Mouse (Mus musculus) midbrain, postnatal 0 days (tissue): ENCODE measurements around the gene Asic1. TPM values are rescaled to one million over a fixed set of nuclear protein-coding genes. Genes with fewer than 3 reads are reported as not detected.

Experiments used
- ATAC-seq: fragments of 200-750 bp; cut with Nextera tagmentation; 2 replicates; pipeline ENCODE4 v1.8.0; 2017; ENCODE audit warnings: moderate number of reproducible peaks, mild to moderate bottlenecking, moderate TSS enrichment, moderate library complexity; ENCODE audit not compliant: low FRiP score
- DNase-seq: peaks from one replicate; pipeline ENCODE4 v3.0.0-alpha.2; 2015; ENCODE audit warnings: low spot score
- H3K27ac ChIP-seq: fragments of 300-500 bp; sonication (generic); 2 replicates; pipeline ENCODE4 v1.5.1; 2014; ENCODE audit warnings: low read depth, mild to moderate bottlenecking, low read length, mixed read lengths
- H3K27me3 ChIP-seq: fragments of 300-500 bp; sonication (generic); 2 replicates; pipeline ENCODE4 v1.6.1; 2014; ENCODE audit warnings: low read length, control low read depth, mixed read lengths; ENCODE audit not compliant: insufficient read depth
- H3K36me3 ChIP-seq: fragments of 300-500 bp; sonication (generic); 2 replicates; pipeline ENCODE4 v1.6.1; 2014; ENCODE audit warnings: low read length, control low read depth, mixed read lengths; ENCODE audit not compliant: insufficient read depth
- H3K4me1 ChIP-seq: fragments of 300-500 bp; sonication (generic); 2 replicates; pipeline ENCODE4 v1.6.1; 2014; ENCODE audit warnings: mild to moderate bottlenecking, control low read depth, antibody characterized with exemption, low read length, mixed read lengths; ENCODE audit not compliant: insufficient read depth
- H3K4me2 ChIP-seq: fragments of 300-500 bp; sonication (generic); 2 replicates; pipeline ENCODE4 v1.6.1; 2014; ENCODE audit warnings: low read depth, mild to moderate bottlenecking, low read length, mixed read lengths; ENCODE audit not compliant: poor library complexity, severe bottlenecking
- H3K4me3 ChIP-seq: fragments of 300-500 bp; sonication (generic); 2 replicates; pipeline ENCODE4 v1.5.1; 2014; ENCODE audit warnings: low read depth, mild to moderate bottlenecking, low read length, moderate library complexity
- H3K9ac ChIP-seq: fragments of 300-500 bp; sonication (generic); replicated peaks from 2 replicates; pipeline ENCODE4 v1.6.1; 2014; ENCODE audit warnings: mild to moderate bottlenecking, low read length, moderate library complexity, mixed read lengths; ENCODE audit not compliant: poor library complexity, severe bottlenecking
- H3K9me3 ChIP-seq: fragments of 300-500 bp; sonication (generic); 2 replicates; pipeline ENCODE4 v1.6.1; 2016; ENCODE audit warnings: low read length, control low read depth
- CTCF ChIP-seq: IDR thresholded peaks from 2 replicates; pipeline ENCODE4 v1.5.1; 2016; ENCODE audit warnings: antibody characterized with exemption, mild to moderate bottlenecking
- WGBS: fragments of 180-500 bp; shearing (Covaris S2); extraction: QIAGEN DNeasy Blood & Tissue Kit; methylation state at CpG from one replicate; pipeline ENCODE4 v1.1.7; 2014; 5-methylcytosine and 5-hydroxymethylcytosine counted together
- polyA plus RNA-seq: library from polyadenylated mRNA; unstranded; fragments of >200 nt; fragmentation: Nextera tagmentation; extraction: Ambion mirVana; gene quantifications from 2 replicates; pipeline ENCODE4 v1.2.1, GENCODE M21; 2015
- total RNA-seq: library from RNA; depleted of rRNA; stranded (reverse); fragments of >200 nt; gene quantifications from 2 replicates; pipeline ENCODE4 v1.2.3, GENCODE M21; 2014; rRNA removed

Asic1 gene
- total and polyA plus RNA-seq, 2 experiments from 2014 or later: 42.1 to 150 TPM

GRCm38 (mm10) chr15:99735631-99736030 lies 65.5 kb downstream of the Asic1 start:
- Histone ChIP-seq H3K36me3 (peaks cover 44% of the 10 kb centered on the region), H3K9ac (no peak overlapping the region), H3K4me1 (no peaks in the 10 kb centered on the region), H3K9me3 (no peaks in the 10 kb centered on the region), H3K4me3 (no peak overlapping the region), H3K27ac (no peak overlapping the region), H3K4me2 (no peak overlapping the region), H3K27me3 (no peaks in the 10 kb centered on the region)
- 93% methylated on average over 2 of the region's 2 CpGs for WGBS
- DNase-seq (no peak), ATAC-seq (no peak)
- no peak for TF ChIP-seq CTCF

- Histone ChIP-seq H3K36me3 (peaks cover 44% of the 10 kb centered on the region), H3K9me3 (no peaks in the 10 kb centered on the region), H3K27ac (no peak overlapping the region), H3K27me3 (no peaks in the 10 kb centered on the region), H3K4me3 (no peak overlapping the region), H3K9ac (no peak overlapping the region), H3K4me1 (no peaks in the 10 kb centered on the region), H3K4me2 (no peak overlapping the region)
- TF ChIP-seq CTCF: no peak
- ATAC-seq (no peak), DNase-seq (no peak)
- WGBS: 92% methylated on average over 11 of the region's 11 CpGs
Measured at GRCm38 (mm10) chr15:99736675-99737074, 66.5 kb downstream of the Asic1 start.

GRCm38 (mm10) chr15:99740229-99740628 lies 70.1 kb downstream of the Asic1 start:
- H3K27ac ChIP-seq: no peak overlapping the region
- H3K9ac ChIP-seq: no peak overlapping the region
- no peaks in the 10 kb centered on the region for H3K27me3 ChIP-seq
- no peak for TF ChIP-seq CTCF
- H3K4me2 ChIP-seq: no peak overlapping the region
- WGBS: 94% methylated on average over 4 of the region's 4 CpGs
- no peaks in the 10 kb centered on the region for H3K9me3 ChIP-seq
- H3K4me3 ChIP-seq: no peak overlapping the region
- ATAC-seq (no peak), DNase-seq (no peak)
- peaks cover 53% of the 10 kb centered on the region for H3K36me3 ChIP-seq
- H3K4me1 ChIP-seq: no peaks in the 10 kb centered on the region

Other genes with a start within 250 kb of the Asic1 start
- 20.2 and 24.1 TPM in 2 replicates for gene Nckap5l, start 212.6 kb upstream of the Asic1 start, total RNA-seq
- gene Nckap5l, start 212.6 kb upstream of the Asic1 start, polyA plus RNA-seq: 11.4 and 12.2 TPM in 2 replicates
- gene Bcdin3d, start 195.6 kb upstream of the Asic1 start, total RNA-seq: 11.7 and 12.4 TPM in 2 replicates
- gene Bcdin3d, start 195.6 kb upstream of the Asic1 start, polyA plus RNA-seq: 12.6 and 14.6 TPM in 2 replicates
- gene Faim2, start 142.2 kb upstream of the Asic1 start, total RNA-seq: 42.0 and 42.1 TPM in 2 replicates
- 72.0 and 82.5 TPM in 2 replicates for gene Faim2, start 142.2 kb upstream of the Asic1 start, polyA plus RNA-seq
- not detected in 2 replicates for gene Aqp2, start 91.3 kb upstream of the Asic1 start, total RNA-seq
- not detected in 2 replicates for gene Aqp2, start 91.3 kb upstream of the Asic1 start, polyA plus RNA-seq
- 2.4 and 3.2 TPM in 2 replicates for gene Aqp5, start 79.6 kb upstream of the Asic1 start, total RNA-seq
- gene Aqp5, start 79.6 kb upstream of the Asic1 start, polyA plus RNA-seq: 1.0 and 1.4 TPM in 2 replicates
- 1.7 TPM in 1 of 2 replicates, not detected in the other for gene Aqp6, start 69.0 kb upstream of the Asic1 start, total RNA-seq
- gene Aqp6, start 69.0 kb upstream of the Asic1 start, polyA plus RNA-seq: 0.23 and 0.28 TPM in 2 replicates
- 27.0 and 32.9 TPM in 2 replicates for gene Racgap1, start 18.7 kb upstream of the Asic1 start, total RNA-seq
- 27.2 TPM in 2 replicates for gene Racgap1, start 18.7 kb upstream of the Asic1 start, polyA plus RNA-seq
- gene Smarcd1, start 31.8 kb downstream of the Asic1 start, total RNA-seq: 83.0 and 93.0 TPM in 2 replicates
- 77.7 and 92.2 TPM in 2 replicates for gene Smarcd1, start 31.8 kb downstream of the Asic1 start, polyA plus RNA-seq
- not detected in 2 replicates for gene Gm17349, start 35.1 kb downstream of the Asic1 start, total RNA-seq
- gene Gm17349, start 35.1 kb downstream of the Asic1 start, polyA plus RNA-seq: not detected in 2 replicates
- gene Gpd1, start 47.1 kb downstream of the Asic1 start, total RNA-seq: 2.8 and 3.3 TPM in 2 replicates
- 1.1 and 1.2 TPM in 2 replicates for gene Gpd1, start 47.1 kb downstream of the Asic1 start, polyA plus RNA-seq
- 60.9 and 67.2 TPM in 2 replicates for gene Cox14, start 55.2 kb downstream of the Asic1 start, total RNA-seq
- 165 and 180 TPM in 2 replicates for gene Cox14, start 55.2 kb downstream of the Asic1 start, polyA plus RNA-seq
- gene Cers5, start 102.5 kb downstream of the Asic1 start, total RNA-seq: 93.5 and 94.2 TPM in 2 replicates
- 75.8 and 76.8 TPM in 2 replicates for gene Cers5, start 102.5 kb downstream of the Asic1 start, polyA plus RNA-seq
- 6.4 and 8.7 TPM in 2 replicates for gene Lima1, start 205.1 kb downstream of the Asic1 start, total RNA-seq
- gene Lima1, start 205.1 kb downstream of the Asic1 start, polyA plus RNA-seq: 6.7 and 7.8 TPM in 2 replicates